Mouse (Mus musculus) small intestine, adult 2 months (tissue): ENCODE measurements around the gene Usf3.

ENCODE experiments used
- CTCF ChIP-seq: fragments of 200-500 bp; IDR thresholded peaks from 2 replicates; pipeline ENCODE4 v1.5.1; 2012; ENCODE audit warnings: low read depth, mild to moderate bottlenecking, control low read depth, inconsistent platforms, low read length, moderate library complexity, mixed read lengths; ENCODE audit not compliant: insufficient replicate concordance, insufficient read length; ENCODE audit errors: extremely low read depth
- POLR2A ChIP-seq: fragments of 200-500 bp; IDR thresholded peaks from 2 replicates; pipeline ENCODE4 v1.6.1; 2012; ENCODE audit warnings: low read depth, mild to moderate bottlenecking, control low read depth, inconsistent platforms, low read length, moderate library complexity

DNA sequence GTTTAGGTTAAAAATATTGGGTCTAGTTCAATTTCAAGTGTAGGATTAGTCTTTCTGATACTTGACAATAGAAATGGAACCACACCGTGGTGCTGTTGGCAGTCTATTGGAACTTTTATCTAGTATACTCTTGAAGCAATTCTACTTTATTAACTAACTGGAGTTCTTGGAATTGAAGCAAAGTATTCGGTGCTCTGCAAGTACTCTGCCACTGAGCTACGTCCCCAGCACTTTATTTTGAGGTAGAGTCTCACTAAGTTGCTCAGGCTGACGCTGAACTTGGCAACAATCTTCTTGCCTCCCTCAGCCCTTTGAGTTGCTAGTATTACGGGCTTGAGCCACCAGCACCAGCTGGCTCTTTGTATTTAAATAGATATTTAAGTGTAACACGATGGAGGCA, 31.6 kb upstream of the Usf3 start:
- TF ChIP-seq CTCF (no peak), POLR2A (no peak)
